Mouse (Mus musculus) colon, adult 2 months (tissue): ENCODE measurements around the gene Pgr. TPM values are rescaled to one million over a fixed set of nuclear protein-coding genes. Genes with fewer than 3 reads are reported as not detected.

ENCODE experiments used
- polyA plus RNA-seq: library from polyadenylated mRNA; depleted of rRNA; stranded (reverse); fragments of >200 nt; gene quantifications from 2 replicates; pipeline ENCODE4 v1.2.3, GENCODE M21; 2012; rRNA removed

The Pgr gene
- 0.05 TPM in 1 of 2 replicates, not detected in the other for polyA plus RNA-seq

DNA sequence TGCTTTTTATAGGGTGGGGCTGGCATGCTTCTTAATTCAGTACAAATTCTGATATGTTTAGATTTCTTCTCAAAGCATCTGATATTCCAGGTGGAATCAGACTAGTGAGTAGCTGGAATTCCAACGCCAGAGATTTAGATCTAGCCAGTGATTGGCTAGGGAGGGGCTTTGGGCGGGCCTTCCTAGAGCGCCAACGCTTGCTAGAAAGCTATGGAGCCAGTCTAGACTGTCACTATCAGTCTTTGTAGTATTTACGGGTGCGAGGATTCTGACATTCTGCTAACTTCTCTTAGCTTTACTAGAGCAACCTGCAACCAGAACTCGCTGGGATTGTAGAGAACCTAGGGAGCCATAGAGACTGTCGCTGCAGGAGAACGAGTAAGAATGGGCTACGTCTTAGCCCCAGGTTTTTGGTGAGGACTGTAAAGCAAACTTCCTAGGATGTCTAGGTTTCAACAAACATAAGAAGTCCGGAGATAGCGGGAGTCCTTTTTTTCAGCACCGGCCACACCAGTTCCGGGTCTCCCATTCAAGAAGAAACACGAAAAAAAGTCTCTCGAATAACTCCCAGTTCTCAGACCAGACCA is at the start of gene Pgr:
Gene Pgr (plus strand): TSS at position 218 of the 587 bp plus-strand sequence.

DNA sequence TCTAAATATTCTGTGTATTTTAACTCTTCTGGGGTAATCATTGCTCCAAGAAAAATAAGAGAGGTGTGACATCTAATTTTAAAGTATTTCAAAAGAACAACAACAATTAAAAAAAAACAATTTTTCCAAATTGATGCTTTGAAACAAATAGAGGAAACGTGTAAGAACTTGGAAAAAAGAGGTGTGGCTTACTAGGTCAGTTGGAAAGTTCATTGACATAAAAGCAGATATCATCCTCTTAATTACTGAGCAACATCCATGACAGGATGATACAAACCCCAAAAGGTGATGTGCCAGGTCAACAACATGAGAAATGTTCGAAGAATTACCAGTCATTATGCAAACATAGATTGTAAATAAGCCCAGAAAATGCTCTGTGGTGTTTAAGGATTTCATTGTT is 71.9 kb downstream of the Pgr start, which contains the start of gene Gm16485:
Gene Gm16485 (plus strand): TSS at position 301 of the 400 bp plus-strand sequence.

Other genes with a start within 250 kb of the Pgr start
- not detected in 2 replicates for gene Gm16485, start 72.0 kb downstream of the Pgr start, polyA plus RNA-seq